Mouse (Mus musculus) CH12.LX (cell line): ENCODE measurements around the gene Fmo3.

Source experiments
- CHD1 ChIP-seq: IDR thresholded peaks from 2 replicates; pipeline ENCODE4 v1.6.1; 2012; ENCODE audit warnings: low read depth, low read length, improper control_type of control experiment, inconsistent platforms
- CHD2 ChIP-seq: IDR thresholded peaks from 2 replicates; pipeline ENCODE4 v1.6.1; 2011; ENCODE audit warnings: low read length, improper control_type of control experiment
- CTCF ChIP-seq, 2 experiments: IDR thresholded peaks in 1 of 2; conservative IDR thresholded peaks in 1 of 2; 2 replicates each; pipeline ENCODE4 v1.5.1; 2011 to 2012; ENCODE audit warnings: low read depth in 2 of 2, low read length in 2 of 2, improper control_type of control experiment in 1 of 2, inconsistent platforms in 1 of 2, mild to moderate bottlenecking in 1 of 2, moderate library complexity in 1 of 2
- ELF1 ChIP-seq: IDR thresholded peaks from 2 replicates; pipeline ENCODE4 v1.6.1; 2014; ENCODE audit warnings: low read depth, mild to moderate bottlenecking, inconsistent platforms, low read length, improper control_type of control experiment
- EP300 ChIP-seq: IDR thresholded peaks from 2 replicates; pipeline ENCODE4 v1.6.1; 2011; ENCODE audit warnings: low read length, improper control_type of control experiment
- GABPA ChIP-seq: IDR thresholded peaks from 2 replicates; pipeline ENCODE4 v1.6.1; 2012; ENCODE audit warnings: low read depth, low read length, improper control_type of control experiment, inconsistent platforms; ENCODE audit not compliant: insufficient replicate concordance
- HCFC1 ChIP-seq: IDR thresholded peaks from 2 replicates; pipeline ENCODE4 v1.6.1; 2012; ENCODE audit warnings: low read depth, mild to moderate bottlenecking, inconsistent platforms, low read length, improper control_type of control experiment
- IRF4 ChIP-seq: IDR thresholded peaks from 2 replicates; pipeline ENCODE4 v1.6.1; 2014; ENCODE audit warnings: low read depth, mild to moderate bottlenecking, inconsistent platforms, low read length, improper control_type of control experiment
- MXI1 ChIP-seq: IDR thresholded peaks from 2 replicates; pipeline ENCODE4 v1.6.1; 2011; ENCODE audit warnings: mild to moderate bottlenecking, low read depth, low read length, improper control_type of control experiment
- NRF1 ChIP-seq: IDR thresholded peaks from 2 replicates; pipeline ENCODE4 v1.6.1; 2014; ENCODE audit warnings: low read depth, mild to moderate bottlenecking, inconsistent platforms, low read length, improper control_type of control experiment, moderate library complexity
- POLR2A ChIP-seq: IDR thresholded peaks from 2 replicates; pipeline ENCODE4 v1.6.1; 2011; ENCODE audit warnings: low read depth, mild to moderate bottlenecking, improper control_type of control experiment, low read length
- RAD21 ChIP-seq: IDR thresholded peaks from 2 replicates; pipeline ENCODE4 v1.6.1; 2011; ENCODE audit warnings: low read depth, mild to moderate bottlenecking, low read length, improper control_type of control experiment, moderate library complexity
- ZKSCAN1 ChIP-seq: IDR thresholded peaks from 2 replicates; pipeline ENCODE4 v1.6.1; 2012; ENCODE audit warnings: low read depth, inconsistent platforms, low read length, improper control_type of control experiment, borderline replicate concordance
- ZNF384 ChIP-seq: IDR thresholded peaks from 2 replicates; pipeline ENCODE4 v1.6.1; 2012; ENCODE audit warnings: low read depth, low read length, improper control_type of control experiment, inconsistent platforms

GRCm38 (mm10) chr1:162946837-162947558, 37.3 kb downstream of the Fmo3 start:
- no peak for TF ChIP-seq EP300
- no peak for TF ChIP-seq NRF1
- TF ChIP-seq GABPA = no peak
- no peak for TF ChIP-seq POLR2A
- no peak for TF ChIP-seq CHD2
- no peak for TF ChIP-seq CTCF (conservative IDR thresholded peaks at IDR 0.05 in 1 of 2, IDR thresholded peaks at IDR 0.05 in 1 of 2; ENCODE audit: low read depth in 2 of 2, low read length in 2 of 2)
- TF ChIP-seq ZKSCAN1 = no peak
- TF ChIP-seq ELF1 = no peak
- TF ChIP-seq CHD1 = no peak
- TF ChIP-seq MXI1 = no peak
- TF ChIP-seq HCFC1 = no peak
- no peak for TF ChIP-seq RAD21
- no peak for TF ChIP-seq ZNF384
- no peak for TF ChIP-seq IRF4
